Mouse (Mus musculus) adrenal gland, postnatal 25 days (tissue): ENCODE measurements around the gene Npy2r. TPM values are rescaled to one million over a fixed set of nuclear protein-coding genes. Genes with fewer than 3 reads are reported as not detected.

Source experiments
- DNase-seq: peaks from one replicate; pipeline ENCODE4 v3.0.0; 2021; ENCODE audit warnings: mixed read lengths
- long read RNA-seq: library from polyadenylated mRNA; stranded (forward); transcript quantifications from one replicate; pipeline ENCODE4 v2.0.0, GENCODE M21; 2021
- total RNA-seq: library from RNA; stranded (reverse); gene quantifications from 2 replicates; pipeline ENCODE4 v1.2.3, GENCODE M21; 2021

The Npy2r gene
- 7.7 and 10.9 TPM in 2 replicates for total RNA-seq
- long read RNA-seq, partial matches to known transcripts: 0 of 5 reads
- long read RNA-seq, other reads (novel, unspliced or antisense): 1 of 5 reads

GRCm38 (mm10) chr3:82547908-82548721 is at the start of gene Npy2r:
Gene Npy2r, minus strand, starts transcription at chr3:82548084.
- peak; percentile 53 for DNase-seq

- DNase-seq: peak; percentile 15
Observed at GRCm38 (mm10) chr3:82557786-82558185, 9.9 kb upstream of the Npy2r start.

- no peak for DNase-seq
Observed at GRCm38 (mm10) chr3:82556311-82556828, 8.5 kb upstream of the Npy2r start.

GRCm38 (mm10) chr3:82549932-82550331 is 2.0 kb upstream of the Npy2r start:
- no peak for DNase-seq

- DNase-seq: no peak
Observed at GRCm38 (mm10) chr3:82548753-82549152, 869 bp upstream of the Npy2r start.

GRCm38 (mm10) chr3:82541449-82541848 is 6.4 kb downstream of the Npy2r start:
- no peak for DNase-seq

- DNase-seq: no peak
Observed at GRCm38 (mm10) chr3:82539951-82540350, 7.9 kb downstream of the Npy2r start.

- no peak for DNase-seq
Observed at GRCm38 (mm10) chr3:82524792-82525191, 23.1 kb downstream of the Npy2r start.

- DNase-seq: no peak
Observed at GRCm38 (mm10) chr3:82498006-82498405, 49.9 kb downstream of the Npy2r start.

Other genes with a start within 250 kb of the Npy2r start
- 4.9 and 6.7 TPM in 2 replicates for gene Map9, start 190.0 kb downstream of the Npy2r start, total RNA-seq